Comparison of ENCODE assay signal across 28 mouse cellular contexts in genomic region chr2:4486185-4486584, GRCm38 (mm10).
A peak's percentile ranks its signal among the peaks of the same experiment; 100 is the strongest.
DNase-seq lines count a peak whose midpoint lies in the region; ATAC-seq and TF ChIP-seq lines count a peak whose summit lies in the region.
"Had no signal": no experiment of that assay in that cellular context is flagged by ENCODE, and none has a peak within 500 bp of the region (broad histone marks: within the 10 kb centered on the region; RNA-seq: fewer than 3 reads in every experiment).

No protein-coding gene starts in this region.

- no peak for TF ChIP-seq POLR2A in brain, embryonic 14.5 days (IDR thresholded peaks at IDR 0.05; ENCODE audit: borderline replicate concordance, extremely low read depth, insufficient read depth, insufficient read length, poor library complexity, severe bottlenecking)

- H3K9me3 ChIP-seq in forebrain, embryonic 12.5 days, result no peaks in the 10 kb centered on the region
- no peaks in the 10 kb centered on the region for H3K9me3 ChIP-seq in forebrain, embryonic 11.5 days (ENCODE audit: control insufficient read depth, low read length)
- H3K9me3 ChIP-seq in neural tube, embryonic 14.5 days (ENCODE audit: control insufficient read depth, low read length), result no peaks in the 10 kb centered on the region
- H3K9me3 ChIP-seq: heart, embryonic 10.5 days; heart, embryonic 15.5 days; limb, embryonic 12.5 days; liver, embryonic 15.5 days; midbrain, embryonic 10.5 days had no signal

- no peaks in the 10 kb centered on the region for H3K27me3 ChIP-seq in forebrain, embryonic 12.5 days
- H3K27me3 ChIP-seq in forebrain, embryonic 11.5 days (ENCODE audit: control insufficient read depth, insufficient read depth, low read length), result no peaks in the 10 kb centered on the region
- H3K27me3 ChIP-seq in neural tube, embryonic 14.5 days (ENCODE audit: control insufficient read depth, insufficient read depth, low read length), result no peaks in the 10 kb centered on the region
- H3K27me3 ChIP-seq: CH12.LX; heart, embryonic 15.5 days; limb, embryonic 12.5 days; liver, embryonic 15.5 days had no signal

- no peak overlapping the region for H3K4me3 ChIP-seq in forebrain, embryonic 12.5 days (replicated peaks)
- H3K4me3 ChIP-seq in forebrain, embryonic 11.5 days (ENCODE audit: low read depth, low read length), result no peak overlapping the region
- H3K4me3 ChIP-seq in neural tube, embryonic 14.5 days (ENCODE audit: low read depth, low read length), result no peak overlapping the region
- H3K4me3 ChIP-seq: heart, embryonic 10.5 days; heart, embryonic 15.5 days; left cerebral cortex, adult 2 months; limb, embryonic 12.5 days; liver, embryonic 15.5 days; midbrain, embryonic 10.5 days; myocyte had no signal

- H3K36me3 ChIP-seq in forebrain, embryonic 12.5 days (replicated peaks), result peaks cover 24% of the 10 kb centered on the region
- H3K36me3 ChIP-seq in forebrain, embryonic 11.5 days (ENCODE audit: control insufficient read depth, insufficient read depth, low read length), result no peaks in the 10 kb centered on the region
- no peaks in the 10 kb centered on the region for H3K36me3 ChIP-seq in neural tube, embryonic 14.5 days (ENCODE audit: control insufficient read depth, insufficient read depth, low read length)
- H3K36me3 ChIP-seq: heart, embryonic 15.5 days; liver, embryonic 15.5 days had no signal

- DNase-seq in forebrain, embryonic 11.5 days (ENCODE audit: low spot score), result no peak
- DNase-seq in layer of hippocampus, adult 18-20 months (ENCODE audit: low spot score in 2 of 2), result peak; percentile 33 to 82
- no peak for DNase-seq in layer of hippocampus, postnatal 10 days (ENCODE audit: low spot score in 2 of 2)
- peak; percentile 68 for DNase-seq in brain, embryonic 14.5 days (ENCODE audit: low read depth)
- DNase-seq: adrenal gland, postnatal 10 days; cerebellum, adult 11 months; cerebellum, adult 9-10 months; cerebellum, postnatal 36 days; gastrocnemius, postnatal 10 days; kidney, adult 11 months; kidney, postnatal 14 days; lung, embryonic 14.5 days; lung, postnatal 14 days; right cerebral cortex, adult 18-20 months; spleen, adult 18-20 months; thymus, postnatal 14 days had no signal

- no peak for TF ChIP-seq CTCF in brain, embryonic 14.5 days (IDR thresholded peaks at IDR 0.05; ENCODE audit: borderline replicate concordance, extremely low read depth, insufficient read depth, insufficient read length)

- no peak overlapping the region for H3K9ac ChIP-seq in forebrain, embryonic 12.5 days
- no peak overlapping the region for H3K9ac ChIP-seq in forebrain, embryonic 11.5 days (ENCODE audit: low read length)
- no peak overlapping the region for H3K9ac ChIP-seq in neural tube, embryonic 14.5 days (replicated peaks; ENCODE audit: low read depth, low read length)
- H3K9ac ChIP-seq: heart, embryonic 15.5 days; limb, embryonic 12.5 days; liver, embryonic 15.5 days; lung, embryonic 14.5 days had no signal

- H3K4me1 ChIP-seq in forebrain, embryonic 12.5 days, result peaks cover 13% of the 10 kb centered on the region
- no peaks in the 10 kb centered on the region for H3K4me1 ChIP-seq in forebrain, embryonic 11.5 days (replicated peaks; ENCODE audit: control insufficient read depth, insufficient read depth, low read length)
- peaks cover 23% of the 10 kb centered on the region for H3K4me1 ChIP-seq in neural tube, embryonic 14.5 days (ENCODE audit: control insufficient read depth, insufficient read depth, low read length)
- H3K4me1 ChIP-seq: liver, embryonic 15.5 days had no signal

- 88% methylated on average over 5 of the region's 5 CpGs for WGBS in forebrain, embryonic 12.5 days
- WGBS in forebrain, embryonic 11.5 days, result 87% methylated on average over 5 of the region's 5 CpGs
- WGBS in neural tube, embryonic 14.5 days, result 86% methylated on average over 5 of the region's 5 CpGs

- no peak for ATAC-seq in forebrain, embryonic 12.5 days (ENCODE audit: low FRiP score)
- ATAC-seq in forebrain, embryonic 11.5 days (replicated peaks; ENCODE audit: low FRiP score), result no peak
- ATAC-seq in neural tube, embryonic 14.5 days (ENCODE audit: low read depth), result no peak
- ATAC-seq in frontal cortex, adult (ENCODE audit: low TSS enrichment), result no peak
- ATAC-seq: inflammation-experienced regulatory T-cells, adult 6 months had no signal

- 0 out of 2 replicates have a peak overlapping the region, but pooled peaks have one; percentile 36 for H3K27ac ChIP-seq in forebrain, embryonic 12.5 days
- H3K27ac ChIP-seq in forebrain, embryonic 11.5 days (ENCODE audit: low read depth, low read length), result no peak overlapping the region
- peak overlapping the region; percentile 18 for H3K27ac ChIP-seq in neural tube, embryonic 14.5 days (ENCODE audit: low read depth, low read length)
- H3K27ac ChIP-seq: heart, embryonic 10.5 days; heart, embryonic 15.5 days; left cerebral cortex, adult 2 months; limb, embryonic 12.5 days; liver, embryonic 15.5 days; midbrain, embryonic 10.5 days had no signal

- H3K4me2 ChIP-seq in forebrain, embryonic 12.5 days, result no peak overlapping the region
- no peak overlapping the region for H3K4me2 ChIP-seq in forebrain, embryonic 11.5 days (ENCODE audit: low read depth, low read length, severe bottlenecking)
- H3K4me2 ChIP-seq in neural tube, embryonic 14.5 days (ENCODE audit: low read depth, low read length), result no peak overlapping the region
- H3K4me2 ChIP-seq: heart, embryonic 15.5 days; limb, embryonic 12.5 days; liver, embryonic 15.5 days; lung, embryonic 14.5 days had no signal

Comparison
In these comparisons a context has a peak if more than half of its experiments do, and no peak if none do; other contexts are left out.
1. DNase-seq: peak in layer of hippocampus, adult 18-20 months (2 of 2) and brain, embryonic 14.5 days (single experiment); none in forebrain, embryonic 11.5 days (single experiment) and layer of hippocampus, postnatal 10 days (0 of 2).